Mouse (Mus musculus) MEL (cell line): ENCODE results near the gene Fermt3.

Experiments
- CTCF ChIP-seq, 3 experiments: IDR thresholded peaks in 2 of 3; conservative IDR thresholded peaks in 1 of 3; 2 replicates each; pipeline ENCODE4 v1.5.1; 2011 to 2012; ENCODE audit warnings: low read length in 3 of 3, low read depth in 2 of 3, mild to moderate bottlenecking in 2 of 3, improper control_type of control experiment in 1 of 3, inconsistent platforms in 1 of 3, mixed read lengths in 1 of 3, moderate library complexity in 1 of 3; ENCODE audit not compliant: control insufficient read depth in 1 of 3, insufficient read depth in 1 of 3, poor library complexity in 1 of 3, severe bottlenecking in 1 of 3
- EP300 ChIP-seq, 2 experiments: IDR thresholded peaks; 2 replicates each; pipeline ENCODE4 v1.6.1; 2011; ENCODE audit warnings: improper control_type of control experiment in 2 of 2, low read length in 2 of 2, low read depth in 1 of 2, mild to moderate bottlenecking in 1 of 2
- NELFE ChIP-seq: IDR thresholded peaks from 2 replicates; pipeline ENCODE4 v1.6.1; 2011; ENCODE audit warnings: low read depth, low read length, improper control_type of control experiment
- POLR2A ChIP-seq, 2 experiments: IDR thresholded peaks; 2 replicates each; pipeline ENCODE4 v1.6.1; 2011 to 2012; ENCODE audit warnings: low read length in 2 of 2, mild to moderate bottlenecking in 2 of 2, control low read depth in 1 of 2, improper control_type of control experiment in 1 of 2, low read depth in 1 of 2, moderate library complexity in 1 of 2; ENCODE audit not compliant: control insufficient read depth in 1 of 2, insufficient read depth in 1 of 2, poor library complexity in 1 of 2
- TBP ChIP-seq: IDR thresholded peaks from 2 replicates; pipeline ENCODE4 v1.8.0; 2011; ENCODE audit warnings: low read depth, low read length, improper control_type of control experiment

- TF ChIP-seq CTCF (IDR thresholded peaks at IDR 0.05 in 2 of 3, conservative IDR thresholded peaks at IDR 0.05 in 1 of 3; ENCODE audit: control insufficient read depth in 1 of 3, insufficient read depth in 1 of 3, low read depth in 2 of 3, low read length in 3 of 3, poor library complexity in 1 of 3, severe bottlenecking in 1 of 3) (no peak), POLR2A (IDR thresholded peaks at IDR 0.05; ENCODE audit: control insufficient read depth in 1 of 2, insufficient read depth in 1 of 2, low read depth in 1 of 2, low read length in 2 of 2, poor library complexity in 1 of 2) (no peak), TBP (no peak), NELFE (no peak), EP300 (IDR thresholded peaks at IDR 0.05; ENCODE audit: low read depth in 1 of 2, low read length in 2 of 2) (no peak)
Measured at GRCm38 (mm10) chr19:7062916-7063315, 43.6 kb upstream of the Fermt3 start.
